Mouse (Mus musculus) cerebellum, postnatal 4 days (tissue): ENCODE measurements around the gene Atoh8.

Experiments used
- DNase-seq, 2 experiments: peaks; one replicate each; pipeline ENCODE4 v3.0.0; 2022; ENCODE audit warnings: low spot score in 2 of 2, mixed read lengths in 1 of 2

Gene Atoh8

GRCm38 (mm10) chr6:72227665-72228265 is 7.6 kb downstream of the Atoh8 start:
- DNase-seq: no peak

GRCm38 (mm10) chr6:72227011-72227410 is 8.4 kb downstream of the Atoh8 start:
- DNase-seq: no peak

- DNase-seq: no peak
Observed at GRCm38 (mm10) chr6:72225686-72226085, 9.7 kb downstream of the Atoh8 start.

GRCm38 (mm10) chr6:72223892-72224291 is 11.5 kb downstream of the Atoh8 start:
- DNase-seq: no peak

- DNase-seq: no peak
Observed at GRCm38 (mm10) chr6:72222876-72223275, 12.5 kb downstream of the Atoh8 start.

- DNase-seq: no peak
Observed at GRCm38 (mm10) chr6:72222271-72222724, 13.1 kb downstream of the Atoh8 start.

GRCm38 (mm10) chr6:72221271-72221670 is 14.1 kb downstream of the Atoh8 start:
- DNase-seq: no peak

GRCm38 (mm10) chr6:72219549-72219948 is 15.8 kb downstream of the Atoh8 start:
- DNase-seq: no peak

GRCm38 (mm10) chr6:72218281-72218680 is 17.1 kb downstream of the Atoh8 start:
- no peak for DNase-seq

- DNase-seq: no peak
Observed at GRCm38 (mm10) chr6:72217415-72217784, 18.0 kb downstream of the Atoh8 start.

- DNase-seq: peak; percentile 97 to 100
Observed at GRCm38 (mm10) chr6:72216681-72217414, 18.5 kb downstream of the Atoh8 start.

GRCm38 (mm10) chr6:72215582-72215981 is 19.8 kb downstream of the Atoh8 start:
- no peak for DNase-seq

GRCm38 (mm10) chr6:72211360-72211759 is 24.0 kb downstream of the Atoh8 start:
- no peak for DNase-seq

- no peak for DNase-seq
Observed at GRCm38 (mm10) chr6:72210823-72211222, 24.6 kb downstream of the Atoh8 start.

GRCm38 (mm10) chr6:72209738-72210137 is 25.6 kb downstream of the Atoh8 start:
- DNase-seq: no peak

- no peak for DNase-seq
Observed at GRCm38 (mm10) chr6:72208406-72209045, 26.9 kb downstream of the Atoh8 start.

GRCm38 (mm10) chr6:72206021-72206420 is 29.4 kb downstream of the Atoh8 start:
- no peak for DNase-seq

- no peak for DNase-seq
Observed at GRCm38 (mm10) chr6:72204858-72205257, 30.5 kb downstream of the Atoh8 start.

GRCm38 (mm10) chr6:72203279-72203678 is 32.1 kb downstream of the Atoh8 start:
- no peak for DNase-seq

- no peak for DNase-seq
Observed at GRCm38 (mm10) chr6:72202732-72203131, 32.6 kb downstream of the Atoh8 start.

GRCm38 (mm10) chr6:72200595-72201256 is 34.7 kb downstream of the Atoh8 start:
- no peak for DNase-seq

GRCm38 (mm10) chr6:72197515-72197914 is 37.9 kb downstream of the Atoh8 start:
- no peak for DNase-seq
